Mouse (Mus musculus) ovary, adult 10 weeks (tissue): Measurements from ENCODE around the gene Rps16. TPM values are rescaled to one million over a fixed set of nuclear protein-coding genes. Genes with fewer than 3 reads are reported as not detected.

ENCODE experiments used
- polyA plus RNA-seq: library from polyadenylated mRNA; stranded (reverse); fragments of 350-450 nt; fragmentation: Illumina TruSeq; extraction: RNeasy Lipid Tissue Mini Kit (QIAGEN cat#74804); gene quantifications from one replicate; pipeline ENCODE4 v1.2.3, GENCODE M21; 2014

The Rps16 gene
- polyA plus RNA-seq: 321 TPM

DNA sequence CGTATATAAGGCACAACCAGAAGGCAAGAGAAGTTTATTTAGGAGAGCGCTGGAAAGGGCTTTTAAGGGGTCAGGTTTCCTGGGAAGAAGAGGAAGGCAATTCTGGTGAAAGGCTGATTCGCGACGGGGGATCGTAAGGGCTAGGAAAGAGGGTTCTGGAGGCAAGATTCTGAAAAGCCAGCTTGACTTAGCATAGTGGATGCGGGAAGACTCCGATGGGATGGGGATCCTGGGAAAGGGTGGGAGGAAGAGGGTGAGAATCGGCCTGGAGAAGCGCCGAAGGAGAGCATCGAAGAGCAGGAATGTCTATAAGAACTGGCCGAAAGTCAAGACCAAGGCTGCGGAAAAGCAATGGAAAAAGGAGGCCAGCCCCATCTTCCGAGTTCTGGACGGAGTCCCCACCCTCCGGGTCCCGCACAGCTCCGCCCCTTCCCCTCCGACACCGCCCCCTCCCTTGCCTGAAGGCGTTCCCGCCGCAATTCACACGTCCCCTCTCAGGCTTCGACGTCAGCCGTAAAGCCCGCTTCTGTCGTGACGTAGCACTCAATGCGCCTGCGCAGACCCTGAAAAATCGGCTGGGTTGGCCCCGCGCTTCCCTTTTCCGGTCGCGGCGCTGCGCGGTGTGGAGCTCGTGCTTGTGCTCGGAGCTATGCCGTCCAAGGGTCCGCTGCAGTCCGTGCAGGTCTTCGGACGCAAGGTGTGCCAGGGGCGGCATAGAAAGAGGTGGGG is at the start of gene Rps16:
TSS of gene Rps16 (plus strand) at position 498 of the 729 bp plus-strand sequence.

DNA sequence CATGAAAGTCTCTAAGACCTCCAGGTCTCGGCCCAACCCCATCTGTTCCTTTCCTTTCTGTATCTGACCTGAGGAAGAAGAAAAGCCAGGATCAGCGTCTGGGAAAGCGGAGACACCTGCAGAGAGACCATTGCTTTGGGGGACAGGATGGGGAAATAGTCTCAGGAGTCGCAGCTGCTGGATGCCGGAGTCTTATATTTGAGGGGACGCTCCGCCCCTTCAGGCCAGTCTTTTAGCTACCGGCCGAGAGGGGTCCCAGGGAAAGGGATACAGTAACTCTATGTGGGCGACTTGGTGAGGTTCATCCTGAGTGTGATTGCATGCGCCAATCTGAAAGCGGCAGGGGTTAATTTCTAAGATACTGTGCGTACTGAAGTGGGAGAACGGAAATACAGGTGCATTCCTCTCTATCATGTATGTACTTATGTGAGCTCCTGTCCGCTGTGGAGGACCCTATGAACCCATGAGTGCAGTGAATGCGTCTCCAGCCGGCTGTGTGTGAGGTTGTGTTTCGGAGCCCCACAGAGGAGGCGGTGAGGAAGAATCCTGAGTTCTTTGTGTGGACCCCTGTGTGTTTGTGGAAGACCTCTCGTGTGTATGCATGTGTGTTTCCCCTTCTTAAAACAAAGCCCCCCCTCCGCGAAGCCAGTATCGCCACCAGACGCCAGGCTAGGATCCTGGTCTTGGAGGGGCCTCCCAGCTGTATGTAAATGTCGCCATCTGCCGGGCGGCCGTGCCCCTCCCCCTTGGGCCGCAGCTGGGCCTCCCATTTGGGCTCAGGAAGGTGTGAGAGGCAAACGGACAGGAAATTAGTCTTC is 48.6 kb upstream of the Rps16 start, which contains the start of gene Dll3:
TSS of gene Dll3 (minus strand) at position 623 of the 818 bp plus-strand sequence.

DNA sequence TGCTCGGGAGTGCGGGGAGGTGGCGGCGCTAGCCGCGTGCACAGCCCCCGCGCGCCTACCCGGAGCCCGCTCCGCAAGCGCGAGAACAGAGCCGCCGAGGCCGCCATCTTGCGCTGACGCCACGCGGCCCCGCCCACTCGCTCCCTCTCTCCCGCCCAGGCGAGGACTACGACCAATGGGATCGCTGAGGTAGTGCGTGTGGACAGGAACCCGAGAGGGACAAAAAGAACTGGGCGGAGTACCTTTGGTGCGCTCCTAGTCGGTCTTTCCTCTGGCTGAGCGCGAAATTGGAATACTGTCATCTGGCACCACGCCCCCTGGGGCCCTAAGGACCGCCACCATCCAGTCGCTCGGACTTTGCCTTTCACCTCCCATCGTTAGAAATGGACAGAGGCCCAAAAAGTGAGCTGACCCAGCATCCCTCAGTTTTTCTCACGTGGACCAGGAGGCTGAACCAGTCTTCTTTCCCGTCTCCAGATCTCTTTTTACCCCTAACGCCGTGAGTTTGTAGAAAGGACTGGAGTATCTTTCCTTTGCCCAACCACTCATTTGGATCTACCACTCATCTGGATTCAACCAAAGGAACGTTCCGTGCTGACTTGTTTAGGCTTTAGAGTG is 38.4 kb upstream of the Rps16 start, which contains the start of gene Timm50:
TSS of gene Timm50 (minus strand) at position 147 of the 618 bp plus-strand sequence.

DNA sequence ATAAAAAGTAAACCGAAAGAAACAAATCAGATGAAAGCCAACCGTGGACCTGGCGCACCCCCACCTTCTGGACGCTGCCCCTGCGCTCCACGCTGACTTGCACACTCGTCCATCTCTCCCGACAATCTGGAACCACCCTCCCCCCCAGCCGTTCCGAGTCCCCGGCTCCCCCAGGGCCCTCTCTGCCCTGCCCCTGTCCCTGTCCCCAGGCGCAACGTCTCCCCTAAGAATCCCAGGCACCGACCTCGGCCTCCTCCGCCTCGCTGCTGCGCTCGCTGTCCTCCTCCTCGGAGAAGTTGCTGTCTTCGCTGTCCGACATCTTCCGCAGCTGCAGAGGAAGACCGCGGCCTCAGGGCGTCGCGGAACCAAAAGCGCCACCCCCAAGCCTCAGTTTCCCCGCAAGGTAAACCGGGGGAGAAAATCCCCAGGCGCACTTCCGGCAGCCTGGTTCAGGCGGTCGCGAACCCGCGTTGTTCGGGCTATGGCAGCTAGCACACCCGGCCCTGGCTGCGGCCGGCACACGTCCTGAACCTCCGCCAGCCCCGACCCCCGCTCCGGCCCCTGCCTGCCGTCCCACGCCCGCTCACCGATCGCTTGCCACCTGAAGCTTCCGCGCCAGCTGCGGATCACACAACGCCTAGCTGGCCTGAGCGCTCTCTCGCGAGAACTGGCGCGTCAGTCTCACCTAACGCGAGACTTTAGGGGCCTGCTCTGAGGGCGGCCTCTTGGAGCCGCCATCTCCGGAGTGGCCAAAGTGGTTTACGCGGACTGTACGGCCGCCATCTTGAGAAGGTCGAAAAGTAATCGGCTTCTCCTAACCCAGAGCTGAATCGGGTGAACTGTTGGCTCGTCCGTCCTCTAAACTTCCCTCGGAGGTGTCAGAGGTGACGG is 12.1 kb upstream of the Rps16 start, which contains the start of gene Supt5:
TSS of gene Supt5 (minus strand) at position 639 of the 891 bp plus-strand sequence.

DNA sequence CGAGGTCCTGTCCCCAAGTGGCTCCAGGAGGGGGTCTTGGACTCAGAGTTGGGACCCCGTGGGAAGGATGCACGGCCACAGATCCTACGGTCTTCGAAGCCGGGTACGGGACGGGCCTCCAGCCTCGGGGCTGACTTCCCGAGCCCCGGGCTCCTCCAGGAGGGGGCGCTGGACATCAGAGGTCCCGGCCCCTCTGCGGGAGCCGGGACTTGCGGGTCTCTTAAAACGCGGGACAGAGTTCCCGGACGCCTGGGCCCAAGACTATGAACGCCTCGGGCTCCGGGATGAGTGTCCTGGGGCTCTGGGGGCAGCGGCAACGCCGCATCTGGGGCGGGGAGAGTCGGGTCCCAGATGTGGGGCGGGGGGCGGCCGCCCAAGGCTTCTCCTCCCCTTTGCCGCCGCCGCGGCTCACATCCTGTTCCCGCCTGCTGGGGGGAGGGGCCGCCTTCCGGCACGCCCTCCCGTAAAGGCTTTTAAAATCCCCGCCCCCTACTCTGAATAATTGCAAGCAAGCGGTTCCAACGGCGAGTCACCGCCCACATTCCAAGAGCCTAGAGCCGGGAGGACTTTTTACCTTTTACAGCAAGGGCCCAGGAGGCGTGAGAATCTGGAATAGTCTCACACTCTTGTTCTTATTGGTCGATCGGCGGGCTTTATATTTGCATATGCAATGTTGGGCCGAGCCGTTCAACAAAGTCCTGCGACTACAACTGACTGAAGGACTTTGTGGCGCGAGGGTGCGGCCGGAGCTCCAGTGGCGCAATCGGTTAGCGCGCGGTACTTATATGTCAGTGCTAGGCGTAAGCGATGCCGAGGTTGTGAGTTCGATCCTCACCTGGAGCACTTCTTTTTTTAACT is 22.0 kb downstream of the Rps16 start, which contains the start of gene Plekhg2:
TSS of gene Plekhg2 (minus strand) at position 349 of the 858 bp plus-strand sequence.

DNA sequence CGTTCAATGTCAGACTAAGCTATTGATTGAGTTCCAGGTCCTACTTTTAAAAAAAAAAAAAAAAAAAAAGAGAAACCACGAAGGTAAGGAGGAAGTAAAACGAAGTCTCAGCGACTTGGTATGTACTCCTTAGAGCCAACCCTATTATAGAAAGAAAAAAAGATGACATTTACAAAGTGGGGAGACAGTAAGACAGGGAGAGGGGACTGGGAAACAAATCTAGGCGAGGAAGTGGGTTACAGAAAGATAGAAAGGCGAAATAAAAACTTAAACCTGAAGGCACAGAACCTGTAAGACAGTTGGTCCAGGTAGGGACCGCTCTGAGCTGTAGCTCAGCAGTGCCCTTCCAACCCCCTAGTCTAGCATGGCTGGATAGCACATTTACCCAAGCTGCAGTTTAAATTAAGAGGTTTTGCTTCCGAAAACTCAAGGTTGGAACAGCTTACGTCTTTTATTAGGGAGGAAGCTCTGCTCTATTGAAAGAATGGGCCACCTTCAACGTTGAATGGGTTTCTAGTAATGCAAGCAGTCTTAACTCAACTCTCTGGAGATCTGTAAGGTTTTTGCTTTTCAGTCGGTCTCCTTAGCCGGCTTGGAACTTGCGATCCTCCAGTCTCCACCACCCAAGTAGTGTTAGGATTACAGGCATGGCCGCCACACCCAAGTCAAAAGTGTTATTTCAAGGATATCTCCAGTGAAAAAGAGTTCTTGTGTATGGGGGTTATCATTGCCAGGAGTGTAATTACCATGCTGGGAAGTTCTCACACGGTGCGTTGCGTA is 30.0 kb downstream of the Rps16 start, which contains the start of gene Zfp36:
TSS of gene Zfp36 (minus strand) at position 17 of the 780 bp plus-strand sequence.

DNA sequence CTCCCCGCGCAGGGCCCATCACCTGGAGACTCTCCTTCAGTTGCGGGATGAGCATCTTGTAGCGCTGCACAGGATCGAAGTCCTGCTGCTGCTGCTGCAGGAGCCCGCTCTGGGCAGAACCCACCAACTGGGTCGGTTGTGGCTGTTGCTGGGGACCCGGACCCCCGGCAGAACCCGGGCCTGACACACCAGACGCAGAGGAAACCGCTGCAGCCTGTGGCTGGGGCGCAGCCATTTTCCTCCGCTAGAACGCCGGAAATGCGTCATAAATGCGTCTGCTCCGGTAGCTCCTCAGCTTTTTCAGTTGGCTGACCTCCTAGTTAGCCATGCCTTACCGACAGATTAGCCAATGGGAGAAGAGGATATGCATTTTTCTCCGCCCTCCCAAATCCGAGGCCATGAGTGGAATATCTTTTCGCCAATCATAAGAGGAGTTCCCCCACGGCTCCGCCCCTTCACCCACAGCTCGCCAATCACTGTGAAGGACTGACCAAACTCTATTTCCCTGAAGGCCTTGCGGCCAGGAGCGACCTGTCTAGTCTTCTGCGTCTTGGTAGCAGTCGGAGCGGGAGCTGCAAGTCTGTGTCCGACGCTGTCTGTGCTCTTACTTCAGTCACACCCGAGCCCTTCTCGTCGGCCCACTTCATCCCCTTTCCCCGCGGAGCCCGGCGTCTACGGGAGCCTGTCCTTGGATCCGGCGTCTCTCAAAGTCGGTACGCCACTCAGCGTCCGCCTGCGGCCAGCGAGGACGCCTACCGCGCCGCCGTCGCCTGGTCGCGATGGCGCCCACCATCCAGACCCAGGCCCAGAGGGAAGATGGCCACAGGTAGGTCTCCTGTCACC is 42.2 kb downstream of the Rps16 start, which contains the start of the genes Med29 and Paf1:
TSS of gene Med29 (minus strand) at position 280 of the 843 bp plus-strand sequence.
TSS of gene Paf1 (plus strand) at position 523 of the 843 bp plus-strand sequence.

Other genes with a start within 250 kb of the Rps16 start
- not detected for gene 9530053A07Rik, start 221.2 kb upstream of the Rps16 start, polyA plus RNA-seq
- gene Fbl, start 180.9 kb upstream of the Rps16 start, polyA plus RNA-seq: 16.9 TPM
- 0.51 TPM for gene Dyrk1b, start 171.2 kb upstream of the Rps16 start, polyA plus RNA-seq
- 21.1 TPM for gene Eid2, start 82.8 kb upstream of the Rps16 start, polyA plus RNA-seq
- gene Eid2b, start 72.9 kb upstream of the Rps16 start, polyA plus RNA-seq: 15.6 TPM
- gene Selenov, start 59.5 kb upstream of the Rps16 start, polyA plus RNA-seq: not detected
- gene Dll3, start 48.4 kb upstream of the Rps16 start, polyA plus RNA-seq: not detected
- 9.9 TPM for gene Timm50, start 38.6 kb upstream of the Rps16 start, polyA plus RNA-seq
- gene Supt5, start 11.9 kb upstream of the Rps16 start, polyA plus RNA-seq: 39.3 TPM
- 1.9 TPM for gene Plekhg2, start 21.9 kb downstream of the Rps16 start, polyA plus RNA-seq
- 10.9 TPM for gene Zfp36, start 29.6 kb downstream of the Rps16 start, polyA plus RNA-seq
- 2.1 TPM for gene Med29, start 42.1 kb downstream of the Rps16 start, polyA plus RNA-seq
- gene Paf1, start 42.3 kb downstream of the Rps16 start, polyA plus RNA-seq: 50.9 TPM
- 2.7 TPM for gene Gmfg, start 86.8 kb downstream of the Rps16 start, polyA plus RNA-seq
- gene Lrfn1, start 101.3 kb downstream of the Rps16 start, polyA plus RNA-seq: 0.80 TPM
- gene Ifnl2, start 159.8 kb downstream of the Rps16 start, polyA plus RNA-seq: not detected
- gene Ifnl3, start 172.2 kb downstream of the Rps16 start, polyA plus RNA-seq: not detected
- gene Sycn, start 190.2 kb downstream of the Rps16 start, polyA plus RNA-seq: not detected
- gene Nccrp1, start 196.6 kb downstream of the Rps16 start, polyA plus RNA-seq: not detected
- 23.7 TPM for gene Samd4b, start 247.5 kb downstream of the Rps16 start, polyA plus RNA-seq
- 0.94 TPM for gene Pak4, start 247.5 kb downstream of the Rps16 start, polyA plus RNA-seq